Mouse (Mus musculus): ENCODE data around the gene Tmem45b.
A peak's percentile ranks its signal among the peaks of the same experiment; 100 is the strongest.
"Not testable (repeated sequence)": the region's sequence is repeated elsewhere in the genome, so short reads cannot be mapped to it uniquely, and the experiment has no call there.

Tmem45b gene

GRCm38 (mm10) chr9:31463692-31464474 lies at the start of gene Tmem45b:
Gene Tmem45b (minus strand): TSS chr9:31464462.
- DNase-seq (ENCODE audit: low spot score) = no peak

- DNase-seq (ENCODE audit: low spot score) = no peak
These were observed 43.9 kb upstream of the Tmem45b start for GRCm38 (mm10) chr9:31508189-31508588.

DNA sequence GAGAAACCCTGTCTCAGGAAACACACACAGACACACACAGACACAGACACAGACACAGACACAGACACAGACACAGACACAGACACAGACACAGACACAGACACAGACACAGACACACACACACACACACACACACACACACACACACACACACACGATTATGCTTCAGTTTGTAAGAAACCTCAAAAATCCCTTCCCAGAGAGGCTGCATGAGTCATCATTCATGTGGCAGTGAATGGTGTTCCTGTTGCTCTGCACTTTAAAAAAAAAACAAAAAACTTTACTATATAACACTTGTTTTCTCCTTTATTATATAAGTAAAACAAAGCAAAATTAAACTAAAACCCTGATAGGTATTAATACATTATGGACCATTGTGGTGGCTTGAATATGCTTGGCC lies 37.0 kb upstream of the Tmem45b start:
- DNase-seq (ENCODE audit: low spot score) = not testable (repeated sequence)

- DNase-seq (ENCODE audit: low spot score) = no peak
These were observed 1.1 kb downstream of the Tmem45b start for GRCm38 (mm10) chr9:31463190-31463589.

DNA sequence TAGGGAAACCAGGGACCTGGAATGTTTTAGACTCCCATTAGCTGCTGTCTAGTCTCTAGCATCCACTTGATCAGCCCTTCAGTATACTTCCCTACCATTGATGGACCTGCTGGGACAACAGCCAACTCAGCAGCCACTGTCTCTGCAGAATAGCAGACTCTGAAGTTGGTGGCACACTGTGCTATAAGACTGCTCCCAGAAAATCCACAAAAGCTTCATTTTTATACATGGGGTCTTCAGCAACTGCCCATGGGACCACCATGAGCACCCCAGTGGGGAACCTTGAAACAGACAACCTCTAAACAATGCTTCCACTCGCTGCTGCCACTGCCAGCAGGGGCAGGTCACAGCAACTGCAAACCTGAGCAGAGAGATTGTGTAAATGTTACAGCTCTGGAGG lies 9.9 kb downstream of the Tmem45b start:
- DNase-seq (ENCODE audit: low spot score) = no peak

DNA sequence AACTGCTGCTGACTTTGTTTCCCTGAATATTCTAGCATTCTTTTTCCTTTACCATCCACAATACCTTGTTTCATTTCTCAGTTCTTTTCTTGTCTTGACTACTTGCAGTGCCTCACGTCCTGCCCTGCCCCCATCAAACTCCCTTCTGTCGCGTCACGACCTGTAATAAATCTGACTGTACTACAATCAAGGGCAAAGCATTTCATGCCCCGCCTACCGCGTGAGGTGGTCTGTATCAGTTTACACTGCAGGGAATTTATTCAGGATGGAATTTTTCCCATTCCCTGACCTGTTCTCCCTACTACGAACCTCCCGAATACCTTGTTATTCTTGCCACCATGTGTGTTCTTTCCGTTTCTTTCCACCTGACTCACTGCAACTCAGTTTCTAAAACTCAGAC lies 12.1 kb downstream of the Tmem45b start:
- DNase-seq (ENCODE audit: low spot score) = peak; percentile 15

GRCm38 (mm10) chr9:31449145-31449772 lies 15.0 kb downstream of the Tmem45b start:
- DNase-seq (ENCODE audit: low spot score) = no peak

GRCm38 (mm10) chr9:31444236-31444635 lies 20.0 kb downstream of the Tmem45b start:
- no peak for DNase-seq (ENCODE audit: low spot score)

DNA sequence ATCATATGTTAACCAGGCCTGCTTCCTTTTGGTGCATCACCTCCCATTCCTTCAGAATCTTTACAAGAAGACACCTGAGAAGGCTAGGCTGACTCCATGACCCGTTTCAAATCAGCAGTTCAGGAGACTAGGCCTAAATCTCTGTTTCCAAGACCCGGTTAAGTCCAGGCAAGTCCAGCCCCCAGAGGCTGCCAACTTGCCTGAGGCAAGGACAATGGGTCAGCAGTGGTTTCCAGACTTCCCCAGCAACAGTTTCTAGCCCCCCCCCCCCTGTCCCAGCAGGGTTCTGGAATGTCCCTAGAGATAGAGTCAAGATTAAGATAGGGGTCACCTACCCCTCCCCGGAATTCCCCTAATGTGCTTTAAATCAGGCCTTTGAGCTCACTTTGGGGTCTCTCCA lies 22.8 kb downstream of the Tmem45b start:
- no peak for DNase-seq (ENCODE audit: low spot score)

DNA sequence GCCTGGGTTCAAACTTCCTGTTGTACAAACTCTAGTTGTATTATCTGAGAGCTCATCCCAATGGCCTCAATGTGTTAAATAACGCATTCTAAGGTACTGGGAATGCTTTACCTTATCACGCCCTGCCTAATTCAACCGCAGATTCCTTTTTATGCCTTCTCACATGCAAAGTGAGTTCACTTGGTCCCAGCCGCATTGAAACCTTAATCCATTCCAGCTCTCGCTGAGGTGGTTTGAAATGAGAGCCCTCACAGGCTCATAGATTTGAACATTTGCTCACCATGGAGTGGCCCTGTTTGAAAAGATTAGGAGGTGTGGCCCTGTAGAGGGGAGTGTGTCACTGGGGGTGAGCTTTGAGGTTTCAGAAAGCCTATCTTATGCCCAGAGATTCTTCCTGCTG lies 23.9 kb downstream of the Tmem45b start:
- DNase-seq (ENCODE audit: low spot score) = no peak

DNA sequence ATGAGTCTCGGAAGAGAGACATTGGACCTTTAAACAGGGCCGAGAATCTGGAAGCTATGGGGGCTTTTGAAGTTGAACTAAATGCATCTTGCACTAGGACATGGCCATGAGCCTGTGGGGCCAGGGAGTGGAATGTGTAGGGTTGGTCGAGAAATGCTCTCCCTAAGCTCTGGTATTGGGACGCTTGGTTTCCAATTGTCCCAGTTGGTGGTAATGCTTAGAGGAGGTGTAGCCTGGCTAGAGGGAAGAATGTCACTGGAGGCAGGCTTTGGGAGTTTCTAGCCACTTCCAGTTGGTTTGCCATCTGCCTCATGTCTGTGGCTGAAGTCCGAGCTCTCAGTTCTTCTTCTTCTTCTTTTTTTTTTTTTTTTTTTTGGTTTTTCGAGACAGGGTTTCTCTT lies 24.9 kb downstream of the Tmem45b start:
- DNase-seq (ENCODE audit: low spot score) = no peak

DNA sequence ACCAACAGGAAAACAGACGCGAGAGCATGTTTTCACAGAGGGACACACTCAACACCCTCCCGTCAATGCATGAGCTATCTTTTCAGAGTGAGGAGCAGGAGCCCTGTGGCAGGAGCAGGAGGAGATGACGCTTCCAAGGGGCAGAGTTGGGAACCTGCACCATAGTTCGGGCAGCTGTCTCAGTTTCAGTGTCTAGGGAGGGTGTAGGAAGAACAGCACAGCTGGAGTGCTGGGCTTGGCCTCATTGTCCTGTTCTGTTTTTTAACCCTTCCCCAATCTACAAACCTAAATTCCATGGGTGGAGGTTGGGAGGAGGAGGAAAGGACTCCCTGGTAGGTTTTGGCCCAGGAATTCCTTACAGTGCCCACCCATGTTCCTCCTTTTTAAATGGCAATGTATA lies 25.4 kb downstream of the Tmem45b start:
- no peak for DNase-seq (ENCODE audit: low spot score)

GRCm38 (mm10) chr9:31437861-31438260 lies 26.4 kb downstream of the Tmem45b start:
- DNase-seq (ENCODE audit: low spot score) = no peak

DNA sequence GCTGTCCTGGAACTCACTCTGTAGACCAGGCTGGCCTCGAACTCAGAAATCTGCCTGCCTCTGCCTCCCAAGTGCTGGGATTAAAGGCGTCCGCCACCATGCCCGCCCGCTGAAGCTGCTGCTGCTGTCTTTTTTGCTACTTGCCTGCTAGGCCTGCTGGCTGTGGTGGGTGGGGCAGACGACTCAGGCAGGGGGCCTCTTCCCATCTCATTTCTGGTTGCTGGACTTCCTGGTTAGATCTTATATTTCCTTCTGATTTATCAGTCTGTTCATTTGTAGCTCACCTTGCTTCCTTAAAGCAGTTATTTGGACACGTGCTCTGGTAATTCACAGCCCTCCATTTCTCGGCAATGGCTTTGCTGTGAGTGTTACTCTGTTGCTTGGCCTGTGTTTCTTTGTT lies 28.8 kb downstream of the Tmem45b start:
- no peak for DNase-seq (ENCODE audit: low spot score)

DNA sequence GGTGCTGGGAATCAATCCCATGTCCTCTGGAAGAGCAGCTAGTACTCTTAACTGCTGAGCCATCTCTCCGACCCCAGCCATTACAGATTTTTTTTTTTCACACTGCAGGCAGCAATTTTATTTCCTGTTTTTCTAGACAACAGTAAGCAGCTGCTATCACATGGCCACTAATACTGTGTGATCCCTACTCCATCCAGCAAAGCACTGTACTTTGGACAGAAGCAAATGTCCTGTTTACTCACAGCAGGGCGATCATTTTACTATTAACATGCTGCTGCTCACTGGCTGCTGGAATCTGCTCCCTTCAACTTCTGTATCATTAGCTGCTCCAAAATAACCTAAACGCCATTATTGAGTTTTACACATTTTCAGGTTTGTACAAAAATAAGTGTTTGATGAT lies 30.8 kb downstream of the Tmem45b start:
- DNase-seq (ENCODE audit: low spot score) = no peak

GRCm38 (mm10) chr9:31432336-31432975 lies 31.8 kb downstream of the Tmem45b start:
- no peak for DNase-seq (ENCODE audit: low spot score)

GRCm38 (mm10) chr9:31431751-31432150 lies 32.5 kb downstream of the Tmem45b start:
- no peak for DNase-seq (ENCODE audit: low spot score)

GRCm38 (mm10) chr9:31430011-31430410 lies 34.3 kb downstream of the Tmem45b start:
- no peak for DNase-seq (ENCODE audit: low spot score)

GRCm38 (mm10) chr9:31428971-31429370 lies 35.3 kb downstream of the Tmem45b start:
- DNase-seq (ENCODE audit: low spot score) = no peak

DNA sequence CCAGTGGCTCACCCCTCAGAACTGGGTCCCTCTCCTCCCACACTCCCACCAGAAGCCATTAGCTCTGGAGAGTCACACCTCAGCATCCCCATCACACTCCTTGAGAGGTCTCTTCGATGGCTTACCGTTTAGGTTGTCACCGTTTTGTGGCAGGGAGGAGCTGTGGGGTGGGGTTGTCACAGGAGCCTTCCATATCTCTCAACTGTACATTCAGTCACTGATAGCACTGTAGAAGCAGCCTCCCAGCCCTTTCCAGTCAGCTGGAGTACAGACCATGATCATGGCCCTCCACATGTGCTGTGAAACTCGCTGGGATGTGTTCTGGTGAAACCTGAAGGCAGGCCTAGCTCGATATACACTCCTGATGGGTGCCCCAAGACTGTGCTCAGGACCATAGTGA lies 42.1 kb downstream of the Tmem45b start:
- no peak for DNase-seq (ENCODE audit: low spot score)

GRCm38 (mm10) chr9:31418821-31419220 lies 45.4 kb downstream of the Tmem45b start:
- DNase-seq (ENCODE audit: low spot score) = no peak

GRCm38 (mm10) chr9:31412165-31412564 lies 52.1 kb downstream of the Tmem45b start:
- DNase-seq (ENCODE audit: low spot score) = no peak

DNA sequence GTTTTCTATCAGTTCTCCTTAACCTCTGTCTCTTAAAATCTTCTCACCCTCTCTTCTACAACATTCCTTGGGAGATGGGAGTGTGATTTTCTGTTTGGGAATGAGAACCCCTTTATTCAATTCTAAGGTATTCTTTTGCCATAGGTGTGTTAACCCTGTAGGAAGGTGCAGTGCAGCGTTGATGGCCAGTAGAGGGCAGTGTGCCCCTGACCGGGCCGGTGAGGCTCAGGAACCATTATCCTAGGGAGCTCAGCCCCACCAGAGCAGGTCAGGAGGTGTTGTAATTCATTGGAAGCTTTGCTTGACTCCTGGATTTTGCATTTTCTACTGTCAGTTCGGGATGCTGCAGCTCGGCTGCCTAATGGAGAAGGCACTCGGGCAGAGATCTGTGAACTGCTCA lies 59.0 kb downstream of the Tmem45b start:
- DNase-seq (ENCODE audit: low spot score) = peak; percentile 46

Data from embryo, embryonic 10.5 days (tissue).